Mouse (Mus musculus): ENCODE results near the gene Amer3. TPM values are rescaled to one million over a fixed set of nuclear protein-coding genes. Genes with fewer than 3 reads are reported as not detected.
"Not testable (repeated sequence)": the region's sequence is repeated elsewhere in the genome, so short reads cannot be mapped to it uniquely, and the experiment has no call there.

Amer3 gene
- total RNA-seq, 2 experiments from 2014 or later = not detected

- DNase-seq = no peak
Measured at GRCm38 (mm10) chr1:34601323-34602047, 22.0 kb downstream of the Amer3 start.

DNA sequence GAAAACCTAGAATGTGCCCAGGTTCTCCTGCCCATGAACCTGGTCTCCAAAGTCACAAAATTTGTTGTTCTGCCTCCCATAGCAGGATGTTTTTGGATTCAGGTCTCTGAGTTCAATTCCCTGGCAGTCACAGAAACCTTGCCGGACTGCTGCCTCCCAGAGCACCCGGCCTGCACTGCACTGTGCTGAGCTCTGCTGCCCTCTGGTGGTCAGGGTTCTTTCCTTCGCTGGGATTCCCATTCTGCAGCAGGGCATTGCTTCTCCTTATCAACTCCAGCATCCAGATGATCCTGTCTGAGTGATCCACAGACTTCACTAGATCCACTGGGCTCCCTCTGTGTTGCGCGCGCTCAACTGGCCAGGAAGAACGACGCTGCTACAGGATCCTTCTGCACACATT, 22.9 kb downstream of the Amer3 start:
- DNase-seq = peak; percentile 20

- DNase-seq = no peak
Measured at GRCm38 (mm10) chr1:34613801-34614200, 34.3 kb downstream of the Amer3 start.

DNA sequence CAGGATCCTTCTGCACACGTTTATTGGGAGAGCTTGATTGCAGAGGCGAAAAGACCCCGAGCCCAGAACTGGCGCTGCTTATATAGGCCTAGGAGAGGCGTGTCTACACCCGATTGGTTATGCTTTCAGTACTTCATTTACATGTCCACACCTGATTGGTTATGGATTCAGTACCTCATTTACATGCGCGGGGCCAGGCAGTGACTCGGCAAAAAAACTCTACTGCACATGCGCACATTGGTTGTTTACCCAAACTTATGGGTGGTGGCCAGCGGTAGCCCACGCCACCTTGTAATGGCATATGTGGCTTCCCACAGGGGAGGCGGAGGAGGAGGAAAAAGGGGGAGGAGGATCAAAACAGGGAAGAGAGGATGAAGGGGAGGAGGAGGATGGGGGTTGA, 40.7 kb downstream of the Amer3 start:
- DNase-seq = not testable (repeated sequence)

GRCm38 (mm10) chr1:34620761-34621160, 41.3 kb downstream of the Amer3 start:
- not testable (repeated sequence) for DNase-seq

DNA sequence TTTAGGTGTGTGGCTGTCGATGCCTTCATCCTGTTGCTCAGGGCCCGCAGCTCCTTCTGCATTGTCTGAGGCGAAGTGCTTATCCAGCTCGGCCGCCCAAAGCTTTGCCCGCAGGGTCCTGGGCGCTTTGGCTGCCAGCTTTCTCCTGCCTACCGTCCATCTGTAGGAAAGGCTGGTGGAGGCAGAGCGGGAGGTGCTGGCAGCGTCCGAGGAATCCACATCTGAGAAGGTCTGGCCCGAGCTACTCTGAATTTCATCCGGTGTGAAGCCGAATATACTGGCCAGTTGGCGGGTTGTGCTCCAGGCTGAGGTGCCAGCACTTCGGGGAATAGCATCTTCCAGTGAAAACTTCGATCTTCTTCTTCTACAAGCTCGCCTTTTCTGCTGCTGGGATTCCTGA, 56.3 kb downstream of the Amer3 start:
- DNase-seq = no peak

Other genes starting within 250 kb of the Amer3 start
- gene Ccdc115, start 140.0 kb upstream of the Amer3 start, total RNA-seq (2021) = 10 to 100 TPM; 10.2 to 10.8 TPM
- 10 to 100 TPM; 12.6 to 14.4 TPM for gene Imp4, start 139.8 kb upstream of the Amer3 start, total RNA-seq (2021)
- 1 to 10 TPM; 2.1 to 2.3 TPM for gene Ptpn18, start 119.9 kb upstream of the Amer3 start, total RNA-seq (2021)
- gene Prss39, start 81.2 kb upstream of the Amer3 start, total RNA-seq (2021) = not detected
- not detected for gene Cfc1, start 44.0 kb upstream of the Amer3 start, total RNA-seq (2021)
- not detected for gene Prss40, start 18.7 kb upstream of the Amer3 start, total RNA-seq (2021)